Mouse (Mus musculus) ES-CJ7 (cell line): ENCODE results near the gene Adam1b.
A peak's percentile ranks its signal among the peaks of the same experiment; 100 is the strongest.
"Not testable (repeated sequence)": the region's sequence is repeated elsewhere in the genome, so short reads cannot be mapped to it uniquely, and the experiment has no call there.

Experiments used
- DNase-seq: peaks from one replicate; pipeline ENCODE4 v3.0.0; 2011; ENCODE audit warnings: low read depth, low spot score

Adam1b gene

DNA sequence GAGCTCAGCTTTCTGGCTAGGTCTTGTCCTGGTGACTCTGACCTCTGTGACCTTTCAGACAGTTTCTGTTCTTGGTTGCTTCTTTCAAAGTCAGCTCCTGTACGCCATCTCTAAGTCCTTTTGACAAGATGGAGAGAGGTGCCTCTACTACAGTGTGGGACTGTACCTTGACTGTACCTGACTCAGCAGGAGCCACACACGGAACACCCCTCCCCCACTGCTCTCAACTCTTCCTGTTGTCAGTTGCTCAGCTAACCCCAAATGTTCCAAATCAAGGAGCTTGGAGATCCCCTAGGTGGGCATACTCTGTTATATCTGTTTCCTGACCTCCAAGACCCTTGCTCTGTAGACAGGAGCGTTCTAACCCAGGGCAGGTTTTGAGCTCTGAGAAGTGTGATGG is at the start of gene Adam1b:
TSS of gene Adam1b (minus strand) at position 205 of the 400 bp plus-strand sequence.
- no peak for DNase-seq

- no peak for DNase-seq
These were observed 46.0 kb upstream of the Adam1b start for GRCm38 (mm10) chr5:121549196-121549595.

- DNase-seq = no peak
These were observed 43.8 kb upstream of the Adam1b start for GRCm38 (mm10) chr5:121547084-121547483.

DNA sequence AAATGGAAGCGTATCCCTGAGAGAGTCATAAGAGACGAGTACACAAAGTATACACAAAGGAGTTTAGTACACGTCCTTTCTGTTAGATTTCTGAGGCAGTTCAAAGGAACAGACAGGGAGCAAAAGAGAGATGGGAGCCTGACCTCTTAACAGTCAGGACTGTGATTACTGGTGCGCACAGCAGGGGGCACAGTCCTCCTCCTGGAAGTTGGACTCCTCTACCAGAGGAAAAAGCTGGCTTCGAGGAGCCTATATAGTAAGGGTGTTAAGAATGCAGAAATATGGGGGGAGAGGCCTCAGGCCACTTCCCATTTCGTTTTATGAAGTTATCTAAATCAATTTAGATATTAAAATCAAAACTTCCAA is 43.3 kb upstream of the Adam1b start:
- DNase-seq = peak; percentile 80

DNA sequence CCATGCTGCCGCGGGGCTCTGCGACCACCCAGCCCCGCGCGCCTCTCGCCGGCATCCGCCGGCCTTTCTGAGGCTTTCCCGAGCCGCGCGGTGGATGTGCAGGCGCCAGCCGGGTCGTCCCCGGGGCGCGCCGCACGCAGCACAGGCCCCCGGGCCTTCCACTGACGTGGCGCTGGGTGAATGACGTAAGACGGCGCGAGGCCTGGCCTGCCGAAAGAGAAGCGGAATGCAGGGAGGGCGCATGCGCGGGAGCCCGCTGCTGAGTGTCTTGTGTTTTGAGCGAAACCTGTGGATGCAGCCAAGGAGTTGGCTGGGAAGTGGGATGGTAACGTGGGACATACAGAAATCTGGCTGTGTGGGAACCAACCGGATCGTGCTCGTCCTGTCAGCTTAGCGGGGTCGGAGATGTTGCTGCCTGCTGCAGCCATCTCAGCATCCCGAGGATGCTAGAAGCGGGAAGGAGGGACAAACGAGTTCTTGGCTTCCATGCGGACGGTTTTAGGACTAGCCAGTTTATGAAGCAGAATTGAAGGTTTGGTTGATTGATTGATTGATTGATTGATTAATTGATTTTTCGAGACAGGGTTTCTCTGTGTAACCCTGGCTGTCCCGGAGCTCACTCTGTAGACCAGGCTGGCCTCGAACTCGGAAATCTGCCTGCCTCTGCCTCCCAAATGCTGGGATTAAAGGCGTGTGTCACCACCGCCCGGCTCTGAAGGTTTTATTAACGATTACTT is 42.7 kb upstream of the Adam1b start, which contains the start of gene Mapkapk5:
TSS of gene Mapkapk5 (minus strand) at position 113 of the 737 bp plus-strand sequence.
- DNase-seq = peak; percentile 97

GRCm38 (mm10) chr5:121544910-121545792 is 41.9 kb upstream of the Adam1b start, which contains the start of the genes Adam1a and Gm42878:
Adam1a (minus strand) TSS chr5:121545482.
Gm42878 (minus strand) TSS chr5:121545482.
- DNase-seq = no peak

GRCm38 (mm10) chr5:121543370-121543769 is 40.1 kb upstream of the Adam1b start:
- DNase-seq = no peak

DNA sequence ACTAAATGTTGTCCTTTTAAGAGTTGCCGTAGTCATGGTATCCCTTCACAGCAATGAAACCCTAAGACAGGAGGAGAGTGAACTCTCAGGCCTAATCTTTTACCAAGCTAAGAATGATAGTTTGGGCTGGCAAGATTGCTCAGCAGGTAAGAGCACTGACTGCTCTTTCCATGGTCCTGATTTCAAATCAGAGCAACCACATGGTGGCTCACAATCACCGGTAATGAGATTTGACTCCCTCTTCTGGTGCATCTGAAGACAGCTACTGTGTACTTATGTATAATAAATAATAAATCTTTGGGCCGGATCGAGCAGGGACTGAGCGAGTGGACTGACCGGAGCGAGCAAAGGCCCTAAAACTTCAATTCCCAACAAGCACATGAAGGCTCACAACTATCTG is 38.0 kb upstream of the Adam1b start:
- DNase-seq = peak; percentile 66

- DNase-seq = peak; percentile 70
These were observed 36.8 kb upstream of the Adam1b start for GRCm38 (mm10) chr5:121540066-121540465.

- no peak for DNase-seq
These were observed 34.4 kb upstream of the Adam1b start for GRCm38 (mm10) chr5:121537588-121537987.

- DNase-seq = peak; percentile 58
These were observed 33.8 kb upstream of the Adam1b start for GRCm38 (mm10) chr5:121536921-121537555.

- no peak for DNase-seq
These were observed 31.9 kb upstream of the Adam1b start for GRCm38 (mm10) chr5:121535116-121535515.

GRCm38 (mm10) chr5:121534521-121534920 is 31.3 kb upstream of the Adam1b start:
- peak; percentile 82 for DNase-seq

DNA sequence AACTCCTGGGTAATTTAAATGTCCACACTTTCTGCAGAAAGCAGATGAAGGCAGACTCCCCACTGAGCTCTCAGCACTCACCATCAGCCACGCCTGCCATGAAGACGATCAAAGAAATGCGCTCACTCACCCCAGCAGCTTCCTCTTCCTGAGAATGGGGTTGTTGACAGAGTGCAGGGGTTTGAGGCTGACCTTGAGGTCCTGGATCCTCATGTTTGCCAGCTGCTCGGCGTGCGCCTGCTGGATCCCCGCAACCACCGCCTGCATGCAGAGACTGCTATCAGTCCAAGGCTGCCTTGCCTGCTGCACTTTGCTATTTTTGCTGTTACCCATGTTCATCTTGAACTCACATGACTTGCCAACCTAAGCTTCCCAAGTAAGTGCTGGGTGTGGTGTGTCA is 23.7 kb upstream of the Adam1b start:
- DNase-seq = peak; percentile 60

DNA sequence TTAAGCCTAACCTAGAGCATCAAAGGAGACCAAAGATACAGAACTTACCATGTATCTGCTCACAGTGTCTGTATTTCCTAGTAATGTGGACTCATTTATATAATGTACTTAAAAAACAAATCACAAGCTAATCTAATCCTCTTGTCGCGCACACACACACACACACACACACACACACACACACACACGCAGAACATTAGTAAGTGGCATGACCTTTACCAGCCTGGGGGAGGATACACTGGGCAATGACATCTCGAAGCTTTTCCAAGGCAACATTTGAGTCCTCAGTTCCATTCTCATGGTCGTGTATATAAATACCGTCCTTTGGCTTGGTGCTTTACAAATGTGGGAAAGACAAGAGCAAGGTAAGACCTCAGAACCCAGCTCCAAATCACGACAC is 23.3 kb upstream of the Adam1b start:
- no peak for DNase-seq

GRCm38 (mm10) chr5:121525774-121526450 is 22.7 kb upstream of the Adam1b start:
- DNase-seq = no peak

GRCm38 (mm10) chr5:121519758-121520157 is 16.5 kb upstream of the Adam1b start:
- DNase-seq = not testable (repeated sequence)

DNA sequence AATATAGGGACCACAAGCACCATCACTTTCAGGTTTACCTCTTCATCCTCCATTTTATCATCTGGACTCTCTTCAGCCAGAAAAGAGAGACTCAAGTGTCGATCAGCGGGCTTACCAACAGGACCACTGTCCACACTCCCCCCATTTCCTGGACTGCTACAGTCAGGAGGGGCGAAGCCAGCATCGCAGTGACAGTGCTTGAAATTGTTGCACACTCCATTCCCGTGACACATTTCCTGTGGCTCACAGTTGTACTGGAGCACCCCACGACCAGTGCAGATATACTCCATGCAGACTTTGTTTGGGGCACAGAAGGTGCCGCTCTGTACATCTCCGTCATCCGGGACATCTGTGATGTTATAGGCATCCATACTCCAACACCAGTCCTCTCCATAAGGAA is 15.7 kb upstream of the Adam1b start:
- no peak for DNase-seq

DNA sequence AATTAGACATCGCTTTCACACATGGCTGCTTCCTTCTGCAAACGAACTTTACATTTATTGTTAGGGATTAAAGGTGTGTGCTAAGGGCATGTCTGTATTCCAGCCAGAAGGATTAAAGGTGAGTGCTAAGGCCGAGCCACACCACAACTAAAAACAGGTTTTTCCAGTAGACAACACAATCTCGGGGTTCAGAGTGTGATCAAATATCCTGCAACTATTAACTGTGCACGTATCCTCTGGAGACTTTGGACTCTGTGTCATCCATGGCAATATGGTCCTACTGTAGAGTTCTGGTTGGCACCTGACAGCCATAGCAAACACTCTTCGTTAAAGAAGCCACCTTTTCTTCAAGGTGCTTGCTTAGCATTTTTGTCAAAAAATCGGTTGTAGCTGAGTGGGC is 6.8 kb upstream of the Adam1b start:
- DNase-seq = no peak

DNA sequence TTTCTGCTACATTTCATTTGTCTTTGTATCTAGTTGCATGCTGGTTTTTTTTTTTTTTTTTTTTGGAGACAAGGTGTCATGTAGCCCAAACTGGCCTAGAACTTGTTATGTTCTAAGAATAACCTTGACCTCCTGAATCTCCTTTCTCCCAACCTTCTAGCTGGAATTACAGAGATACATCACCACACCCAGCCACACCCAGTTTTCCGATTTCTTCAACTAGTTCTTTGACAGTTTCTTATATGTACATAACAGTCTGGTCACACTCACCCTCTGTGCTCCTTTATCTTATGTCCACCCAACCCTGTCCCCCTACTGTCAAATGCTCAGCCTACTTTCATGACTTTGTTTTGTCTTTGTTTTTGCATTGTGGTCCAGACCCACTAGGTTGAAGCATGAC is 3.6 kb upstream of the Adam1b start:
- peak; percentile 40 for DNase-seq

- not testable (repeated sequence) for DNase-seq
These were observed 1.7 kb downstream of the Adam1b start for GRCm38 (mm10) chr5:121501424-121501996.
